Mouse (Mus musculus) liver, postnatal 0 days (tissue): ENCODE data around the gene Ppp6r3.

ENCODE experiments used
- CTCF ChIP-seq: sonication (generic); IDR thresholded peaks from 2 replicates; pipeline ENCODE4 v1.5.1; 2016; ENCODE audit warnings: antibody characterized with exemption, low read depth
- EP300 ChIP-seq: IDR thresholded peaks from 2 replicates; pipeline ENCODE4 v1.6.1; 2016; ENCODE audit warnings: antibody characterized with exemption, low read depth, mild to moderate bottlenecking

- no peak for TF ChIP-seq EP300
- no peak for TF ChIP-seq CTCF
Measured at GRCm38 (mm10) chr19:3435824-3436223, 139.7 kb downstream of the Ppp6r3 start.
